Mouse (Mus musculus) adrenal gland, postnatal 4 days (tissue): Measurements from ENCODE around the gene Ano9. TPM values are rescaled to one million over a fixed set of nuclear protein-coding genes. Genes with fewer than 3 reads are reported as not detected.

Experiments
- DNase-seq, 2 experiments: peaks; one replicate each; pipeline ENCODE4 v3.0.0; 2021 to 2022; ENCODE audit warnings: low spot score in 2 of 2, mixed read lengths in 2 of 2
- long read RNA-seq, 2 experiments: library from polyadenylated mRNA; stranded (forward); transcript quantifications; one replicate each; pipeline ENCODE4 v2.0.0; 2021
- total RNA-seq, 2 experiments: library from RNA; stranded (reverse); gene quantifications; 2 replicates each; pipeline ENCODE4 v1.2.3; 2021

Ano9 gene
- total RNA-seq, result 1 to 10 TPM in 1 of 2 experiments, under 1 TPM in 1; 0.65 to 2.2 TPM
- long read RNA-seq, experiment 1, result 0 reads
- long read RNA-seq, experiment 2, partial matches to known transcripts, result 1 of 6 reads
- long read RNA-seq, experiment 2, other reads (novel, unspliced or antisense), result 4 of 6 reads

DNA sequence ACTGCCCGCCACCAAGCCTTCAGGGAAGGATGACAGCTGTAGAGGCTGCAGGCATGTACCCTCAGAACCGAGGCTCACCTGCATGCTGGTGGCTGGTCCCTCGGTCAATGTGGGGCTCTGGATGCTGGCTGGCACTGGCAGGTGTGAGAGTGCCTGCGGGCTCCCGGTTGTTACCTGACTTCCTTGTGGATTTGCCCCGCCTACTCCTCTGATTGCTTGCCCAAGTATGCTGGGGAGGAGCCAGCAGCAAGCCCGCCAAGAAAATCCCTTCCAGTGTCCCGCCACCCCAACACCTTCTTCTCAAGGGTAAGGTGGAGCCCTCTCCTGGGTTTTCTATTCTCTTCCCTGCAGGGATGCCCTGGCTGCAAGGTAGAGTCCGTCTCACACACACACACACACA, at the start of gene Ano9:
TSS of gene Ano9 (minus strand) at position 171 of the 400 bp plus-strand sequence.
- DNase-seq, result no peak

DNA sequence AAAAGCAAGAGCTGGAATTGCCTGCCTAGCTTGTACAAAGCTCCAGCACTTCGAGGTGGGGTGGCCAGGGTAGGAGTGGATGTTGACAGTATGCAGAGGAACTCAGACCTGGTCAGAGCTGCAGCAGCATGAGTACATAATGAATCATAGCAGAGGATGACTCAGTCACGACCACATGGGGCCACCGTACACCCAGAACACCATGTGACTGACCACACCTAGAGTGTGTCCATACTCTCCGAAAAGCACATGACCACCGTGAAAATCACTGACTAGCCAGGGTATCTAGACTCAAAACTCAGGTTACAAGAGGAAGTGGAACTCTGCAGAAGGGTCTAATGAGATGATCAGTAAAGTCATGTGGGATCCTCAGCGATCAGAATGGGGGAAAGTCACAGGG, 47.2 kb upstream of the Ano9 start:
- no peak for DNase-seq

DNA sequence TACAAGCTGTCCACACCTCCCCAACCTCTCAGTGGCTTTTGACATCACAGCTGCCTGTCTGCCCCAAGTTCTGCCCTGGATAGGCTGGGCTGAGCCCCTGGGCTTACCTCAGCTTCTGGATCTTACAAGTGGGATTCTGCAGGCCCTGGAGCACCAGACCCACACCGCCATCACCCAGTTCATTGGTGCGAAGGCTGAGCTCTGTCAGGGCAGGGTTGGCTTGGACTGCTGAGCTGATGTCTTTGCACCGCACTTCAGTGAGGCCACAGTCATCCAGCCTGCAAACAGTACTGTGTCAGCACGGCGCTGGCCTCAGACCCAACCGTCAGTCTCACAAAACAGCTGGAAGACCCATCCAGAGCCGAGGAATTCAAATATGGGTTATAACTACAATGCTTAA, 46.8 kb upstream of the Ano9 start:
- DNase-seq, result no peak

DNA sequence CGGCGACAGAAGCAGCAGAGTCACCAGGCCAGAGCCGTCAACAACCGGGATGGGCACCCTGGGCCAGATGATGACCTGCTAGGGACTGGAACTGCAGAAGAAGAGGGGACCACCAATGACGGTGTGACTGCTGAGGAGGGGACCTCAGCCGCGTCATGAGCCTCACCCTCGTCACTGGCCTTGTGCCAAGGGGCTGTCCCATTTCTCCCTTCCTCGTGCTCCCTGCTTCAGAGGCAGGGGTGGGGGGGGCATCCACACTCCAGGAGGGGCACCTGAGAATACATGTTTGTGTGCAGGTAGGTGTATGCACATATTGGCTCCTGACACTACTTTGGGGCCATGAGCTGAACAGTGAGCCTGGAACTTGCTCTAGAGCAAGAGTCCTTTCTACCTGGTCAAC, 37.8 kb upstream of the Ano9 start:
- no peak for DNase-seq

DNA sequence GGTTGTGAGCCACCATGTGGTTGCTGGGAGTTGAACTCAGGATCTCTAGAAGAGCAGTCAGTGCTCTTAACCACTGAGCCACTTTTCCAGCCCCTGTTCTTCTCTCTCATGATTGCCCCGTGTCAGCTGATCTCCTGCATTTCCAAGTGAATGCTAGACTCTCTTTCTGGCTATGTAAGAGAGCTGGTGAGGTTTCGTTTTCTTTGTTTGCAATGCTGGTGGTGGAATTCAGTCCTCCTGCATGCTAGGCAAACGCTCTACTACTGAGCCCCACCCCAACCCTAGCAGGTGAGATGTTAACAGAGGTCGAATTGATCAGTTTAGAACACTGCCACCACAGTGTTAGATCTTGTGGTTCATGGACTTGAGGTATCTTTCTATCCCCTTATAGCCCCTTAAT, 31.0 kb upstream of the Ano9 start:
- no peak for DNase-seq

DNA sequence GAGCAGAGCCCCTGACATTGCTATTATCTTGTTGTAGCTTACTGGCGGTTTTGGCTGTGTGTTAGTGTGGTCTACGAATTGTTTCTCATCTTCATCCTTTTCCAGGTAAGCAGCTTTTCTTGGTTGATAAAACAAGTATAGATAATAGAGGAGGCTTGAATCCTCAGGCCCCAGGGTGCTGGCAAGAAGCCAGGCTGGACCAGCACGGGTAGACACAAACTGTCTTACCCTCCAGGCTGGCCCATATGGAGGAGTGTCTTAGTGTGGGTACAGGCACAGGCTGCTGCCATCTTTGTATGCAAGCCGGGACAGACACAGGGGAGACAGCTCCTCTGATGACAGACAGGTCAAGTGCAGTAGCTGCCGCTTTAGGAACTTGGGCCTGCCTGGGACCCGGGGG, 29.4 kb upstream of the Ano9 start:
- no peak for DNase-seq

DNA sequence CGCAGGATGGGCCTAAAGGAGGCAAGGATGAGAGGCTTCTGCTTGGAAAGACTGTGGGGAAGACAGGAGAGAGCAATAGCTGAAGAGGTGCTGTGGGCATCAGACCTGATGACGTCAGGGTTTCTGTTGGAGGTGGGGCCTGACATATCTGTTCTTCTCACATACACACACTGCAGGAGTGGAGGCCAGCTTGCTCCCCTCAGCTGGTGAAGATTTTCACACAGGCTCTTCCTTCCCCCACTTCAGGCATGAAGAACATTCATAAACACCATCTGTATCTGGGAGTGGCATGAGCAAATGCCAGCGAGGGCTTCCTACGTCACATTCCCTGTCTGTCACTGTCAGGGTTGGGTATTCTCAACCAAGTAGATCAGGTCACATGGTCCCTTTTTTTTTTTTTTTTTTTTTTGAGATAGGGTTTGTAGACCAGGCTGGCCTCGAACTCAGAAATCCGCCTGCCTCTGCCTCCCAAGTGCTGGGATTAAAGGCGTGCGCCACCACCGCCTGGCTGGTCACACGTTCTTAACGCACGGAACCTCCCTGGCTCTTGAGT, 28.5 kb upstream of the Ano9 start:
- no peak for DNase-seq

DNA sequence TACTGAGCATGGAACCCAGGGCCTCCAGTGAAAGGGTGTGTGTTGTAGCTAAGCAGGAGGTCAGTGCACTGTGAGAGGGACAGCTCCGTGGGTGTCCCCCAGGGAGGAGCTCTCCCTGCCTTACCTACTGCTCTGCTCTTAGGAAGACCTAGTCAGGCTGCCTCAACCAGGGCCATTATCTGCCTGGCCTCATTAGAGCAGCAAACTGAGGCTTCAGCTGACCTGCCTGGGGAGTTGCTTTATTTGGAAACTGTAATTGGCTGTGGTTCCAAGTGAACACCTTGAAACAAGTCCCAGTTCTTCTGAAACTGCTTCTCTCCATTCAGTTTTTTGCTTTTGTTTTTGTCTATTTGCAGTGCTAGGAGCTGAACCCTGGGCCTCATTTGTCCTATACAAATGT, 27.8 kb upstream of the Ano9 start:
- no peak for DNase-seq

DNA sequence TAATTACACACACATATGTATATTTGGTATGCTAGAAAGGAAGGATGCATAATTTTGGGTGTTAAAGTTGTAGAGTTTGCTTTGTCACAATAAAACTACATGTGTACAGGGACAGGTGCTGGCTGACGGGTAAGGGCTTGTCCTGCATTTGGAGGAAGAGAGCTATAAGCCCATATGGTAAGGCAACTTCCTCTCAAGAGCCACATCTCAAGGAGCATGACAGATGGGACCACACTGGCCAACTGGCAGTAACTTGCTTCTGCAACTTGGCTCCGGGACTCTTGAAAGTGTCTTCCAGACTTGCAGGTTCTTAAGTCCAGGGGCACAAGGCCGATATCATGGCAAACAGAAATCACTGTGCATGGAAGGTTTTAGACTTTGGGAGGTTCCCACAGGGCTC, 27.0 kb upstream of the Ano9 start:
- DNase-seq, result no peak

DNA sequence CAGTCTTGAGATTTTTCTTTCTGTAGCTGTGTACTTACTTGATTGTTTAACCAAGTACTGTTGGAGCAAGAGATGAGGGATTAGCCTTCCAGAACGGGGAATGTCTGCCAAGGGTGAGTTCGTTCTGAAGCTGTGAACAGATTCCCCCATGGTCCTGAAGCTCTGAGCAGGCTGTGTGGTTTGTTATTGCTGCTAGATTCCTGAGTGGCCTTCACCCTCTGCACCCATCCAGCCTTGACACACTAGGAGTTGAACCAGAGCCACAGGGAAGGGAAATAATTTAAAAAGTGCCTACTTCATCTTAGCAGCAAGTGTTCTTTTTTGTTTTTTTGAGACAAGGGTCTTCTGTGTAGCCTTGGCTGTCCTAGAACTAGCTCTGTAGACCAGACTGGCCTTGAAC, 26.3 kb upstream of the Ano9 start:
- no peak for DNase-seq

DNA sequence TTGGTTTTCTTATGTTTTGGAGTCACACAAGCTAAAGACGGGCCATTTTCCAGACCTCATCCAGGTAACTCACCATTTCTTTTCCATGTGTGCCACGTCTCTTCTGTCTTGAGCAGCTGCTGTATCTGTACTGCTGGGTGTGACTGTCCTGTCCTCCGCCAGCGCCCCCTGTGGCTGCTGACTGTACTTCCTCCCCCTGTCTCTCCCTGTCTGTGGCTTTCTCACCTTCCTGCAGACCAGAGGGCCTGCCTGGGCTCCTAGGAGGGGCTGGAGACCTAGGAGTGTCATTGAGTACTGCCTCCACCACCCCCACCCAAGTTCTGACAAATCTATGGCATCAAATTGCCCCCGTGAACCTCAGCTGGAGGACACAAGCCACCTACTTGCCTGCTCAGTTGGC, 25.5 kb upstream of the Ano9 start:
- peak in 1 of 2 experiments; percentile 40 for DNase-seq

DNA sequence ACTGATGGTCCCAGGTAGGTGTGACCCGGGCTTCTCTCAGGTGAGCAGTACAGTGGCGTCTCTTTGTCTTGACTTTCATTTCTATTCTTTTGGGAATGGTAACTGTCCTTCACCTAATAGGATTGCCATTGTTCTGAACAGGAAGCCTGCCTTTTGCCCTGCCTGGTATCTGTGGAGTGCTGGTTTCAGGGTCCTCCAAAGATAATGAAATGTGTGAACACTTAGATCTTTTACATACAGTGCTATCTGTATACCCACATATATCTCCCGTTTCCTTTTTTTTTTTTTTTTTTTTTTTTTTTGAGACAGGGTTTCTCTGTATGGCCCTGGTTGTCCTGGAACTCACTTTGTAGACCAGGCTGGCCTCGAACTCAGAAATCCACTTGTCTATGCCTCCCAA, 23.7 kb upstream of the Ano9 start:
- DNase-seq, result no peak

DNA sequence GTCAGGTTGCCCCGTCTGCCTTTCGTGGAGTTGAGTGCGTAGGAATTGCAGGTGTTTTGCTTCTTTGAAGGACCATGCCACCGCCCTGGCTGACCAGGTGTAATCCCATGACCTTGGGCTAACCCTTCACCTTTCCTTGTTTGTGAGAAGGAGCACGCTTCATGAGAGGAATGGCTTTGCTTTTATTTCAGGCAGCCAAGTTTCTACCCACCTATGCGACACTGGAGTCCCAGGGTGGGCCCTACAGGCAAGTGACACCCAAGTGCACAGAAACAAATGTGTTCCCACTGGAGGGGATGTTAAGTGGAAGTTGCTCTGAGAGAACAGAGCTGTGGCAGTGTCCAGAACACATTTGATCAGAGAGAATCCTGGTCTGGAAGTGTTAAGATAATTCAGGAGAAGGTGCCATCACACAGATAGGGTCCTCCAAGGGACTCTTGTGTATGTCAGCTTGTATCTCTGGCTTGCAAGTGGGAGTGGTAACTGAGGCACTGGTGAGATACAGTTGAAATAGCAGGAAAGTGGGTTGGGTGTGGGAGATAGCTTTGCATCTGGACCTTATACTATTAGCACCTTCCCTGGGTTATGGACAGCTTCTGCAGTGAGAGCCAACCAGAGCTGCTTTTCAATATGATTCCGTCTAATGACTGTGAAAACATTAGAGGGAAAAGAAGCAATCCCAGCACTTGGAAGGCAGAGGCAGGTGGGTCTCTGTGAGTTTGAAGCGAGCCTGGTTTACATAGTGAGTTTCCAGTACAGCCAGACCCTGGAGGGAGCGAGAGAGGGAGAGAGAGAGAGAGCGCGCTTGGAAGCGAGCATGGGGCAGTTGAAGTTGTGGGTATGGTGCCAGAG, 14.5 kb upstream of the Ano9 start:
- DNase-seq, result no peak

DNA sequence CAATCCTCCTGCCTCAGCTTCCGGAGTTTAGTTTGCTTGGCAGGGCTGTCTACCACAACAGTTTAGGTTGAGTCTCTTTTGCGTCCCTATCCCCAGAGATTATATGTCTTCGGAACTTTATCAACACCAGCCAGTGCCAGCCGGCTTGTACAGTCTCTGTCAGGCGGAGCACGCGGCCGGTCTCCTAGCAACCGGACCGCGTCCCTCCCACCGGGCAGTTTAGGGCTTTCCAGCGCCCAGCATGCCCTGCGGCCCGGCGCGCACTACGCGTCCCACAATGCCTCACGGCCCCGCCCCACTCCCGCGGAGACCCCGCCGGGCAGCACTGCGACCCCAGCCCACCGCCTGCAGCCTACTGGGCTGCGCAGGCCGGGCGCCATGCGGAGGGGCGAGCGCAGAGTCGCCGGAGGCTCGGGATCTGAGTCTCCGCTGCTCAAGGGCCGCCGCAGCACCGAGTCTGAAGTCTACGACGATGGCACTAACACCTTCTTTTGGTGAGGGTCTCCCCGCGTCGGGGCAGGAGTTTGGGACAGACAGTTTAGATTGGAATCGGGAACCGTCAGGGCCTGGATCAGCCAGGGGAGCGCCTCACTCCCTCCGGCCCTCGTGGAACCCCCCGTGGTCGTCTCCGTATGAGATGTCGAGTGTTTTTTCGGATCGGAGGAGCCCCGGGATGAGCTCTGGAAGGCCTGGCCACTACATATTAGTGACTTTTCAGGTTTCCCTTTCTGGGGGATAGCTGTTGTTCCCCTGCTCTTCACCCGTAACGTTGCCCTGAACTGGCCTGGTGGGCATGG, 13.6 kb upstream of the Ano9 start:
- peak; percentile 63 to 79 for DNase-seq

DNA sequence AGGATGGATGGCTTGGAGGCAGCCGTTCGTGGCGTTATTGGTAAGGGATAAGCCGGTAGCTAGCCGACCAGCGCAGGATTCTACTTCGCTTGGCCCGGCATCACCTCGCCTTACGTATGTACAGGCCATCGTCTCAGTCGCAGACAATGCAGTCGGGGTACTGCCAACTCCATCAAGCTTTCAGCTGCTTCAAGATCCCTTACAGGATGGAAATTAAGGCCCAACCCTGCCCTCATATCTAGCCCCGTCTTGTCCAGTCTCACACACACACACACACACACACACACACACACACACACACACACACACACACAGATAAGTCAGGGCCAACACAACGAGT, 5.9 kb upstream of the Ano9 start:
- no peak for DNase-seq

DNA sequence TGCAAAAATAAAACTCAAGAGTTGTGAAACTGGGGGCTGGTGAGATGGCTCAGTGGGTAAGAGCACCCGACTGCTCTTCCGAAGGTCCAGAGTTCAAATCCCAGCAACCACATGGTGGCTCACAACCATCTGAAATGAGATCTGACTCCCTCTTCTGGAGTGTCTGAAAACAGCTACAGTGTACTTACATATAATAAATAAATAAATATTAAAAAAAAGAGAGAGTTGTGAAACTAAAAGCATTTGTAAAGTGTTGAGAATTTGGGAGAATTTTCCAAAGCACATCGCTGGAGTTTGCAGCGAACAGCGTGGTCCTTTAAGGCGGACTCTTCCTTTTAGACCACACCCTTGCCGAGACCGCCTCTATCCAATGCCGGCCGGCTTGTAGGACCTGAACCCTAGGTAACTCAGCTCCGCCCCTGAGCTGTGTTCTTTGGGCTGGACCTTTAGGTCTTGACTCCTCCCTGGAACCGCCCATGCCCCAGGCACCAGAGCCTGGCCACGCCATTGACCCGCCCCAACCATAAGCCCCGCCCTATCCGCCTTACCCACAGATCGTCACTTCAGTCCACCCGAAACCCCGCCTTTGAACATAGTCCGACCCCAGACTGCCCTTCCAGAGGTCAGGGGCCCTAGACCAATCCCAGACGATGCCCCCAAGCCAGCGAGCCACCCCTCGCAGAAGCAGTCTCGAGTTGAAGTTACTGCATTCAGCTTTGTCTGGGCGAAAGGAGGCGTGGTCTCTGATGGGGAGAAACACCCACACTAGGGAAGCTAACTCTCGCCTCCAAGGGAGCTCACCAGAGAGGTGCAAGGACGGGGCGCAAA, 5.3 kb upstream of the Ano9 start:
- peak; percentile 76 to 85 for DNase-seq

DNA sequence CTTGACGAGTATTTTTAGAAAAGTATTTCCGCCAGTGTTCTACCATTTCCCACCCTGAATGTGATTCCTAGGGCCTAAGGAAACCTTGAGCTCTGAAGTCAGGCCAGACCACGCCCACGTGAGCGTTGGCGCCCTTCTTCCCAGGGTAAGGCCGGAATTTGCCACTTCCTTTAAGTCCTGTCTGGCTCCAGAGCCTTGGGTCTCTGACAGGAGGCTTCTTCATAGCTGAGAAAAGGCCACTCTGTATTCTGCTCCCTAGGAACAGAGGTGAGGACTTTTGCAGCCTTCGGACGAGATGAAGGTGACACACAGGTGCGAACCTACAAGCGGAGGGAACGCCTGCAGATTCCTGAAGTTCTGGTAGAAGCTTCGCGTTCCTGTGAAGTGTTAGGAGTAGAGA, 4.6 kb upstream of the Ano9 start, which contains the start of gene Ptdss2:
TSS of gene Ptdss2 (plus strand) at position 138 of the 400 bp plus-strand sequence.
- DNase-seq, result no peak

DNA sequence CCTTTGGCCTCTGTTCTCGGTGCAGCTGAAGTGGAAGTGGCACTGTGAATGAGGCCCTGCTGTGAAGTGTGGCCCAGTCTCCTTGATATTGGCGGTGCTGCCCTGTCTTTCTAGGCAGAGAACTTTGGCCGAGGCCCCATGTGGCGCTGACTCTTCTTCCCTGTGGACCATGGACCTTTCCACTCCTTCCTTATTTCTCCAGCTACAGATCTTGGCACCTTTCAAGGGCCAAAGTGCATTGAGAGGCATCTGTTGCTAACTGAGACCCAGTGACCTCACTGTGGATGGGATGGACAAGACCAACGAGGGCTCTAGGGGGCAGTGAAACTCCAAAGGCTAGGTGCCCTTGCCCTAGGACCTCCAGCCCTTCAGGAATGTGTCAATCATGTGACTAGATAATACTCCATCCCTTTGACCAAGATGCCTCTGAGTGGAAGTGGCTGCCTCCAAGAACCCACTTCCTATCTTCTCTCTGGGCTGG, 3.5 kb upstream of the Ano9 start:
- DNase-seq, result no peak

DNA sequence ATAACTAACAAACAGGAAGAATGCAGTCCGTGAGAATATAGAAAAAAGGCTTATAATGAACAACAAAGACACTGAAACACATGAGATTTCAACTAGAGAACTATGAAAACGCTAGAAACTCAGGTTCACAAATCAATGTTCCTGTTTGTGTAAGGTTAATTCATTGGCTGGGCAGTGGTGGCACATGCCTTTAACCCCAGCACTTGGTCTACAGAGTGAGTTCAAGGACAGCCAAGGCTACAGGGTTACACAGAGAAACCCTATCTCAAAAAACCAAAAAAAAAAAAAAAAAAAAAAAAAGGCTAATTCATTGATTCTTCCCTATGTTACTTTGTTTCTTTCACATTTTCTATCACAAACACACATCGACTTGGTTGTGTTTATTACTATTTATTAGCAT, 3.0 kb upstream of the Ano9 start:
- DNase-seq, result no peak

DNA sequence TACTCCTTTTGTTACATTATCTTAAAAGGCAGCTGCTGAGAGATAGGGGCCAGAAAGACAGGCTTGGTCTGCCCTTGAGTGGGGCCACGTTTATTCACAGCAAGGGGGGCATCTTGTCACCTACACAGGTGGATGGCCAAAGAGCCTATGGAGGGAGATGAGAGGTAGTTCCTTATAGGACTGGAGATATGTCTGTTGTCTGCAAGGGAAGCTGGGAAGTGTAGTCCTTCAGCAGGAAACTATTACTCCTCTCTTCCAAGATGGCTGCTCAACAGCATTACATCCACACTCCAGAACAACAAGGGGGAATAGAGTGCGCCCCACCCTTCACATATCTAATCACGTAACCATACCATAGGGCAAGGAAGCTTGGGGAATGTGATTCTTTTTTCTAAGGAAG, 1.9 kb upstream of the Ano9 start:
- no peak for DNase-seq

DNA sequence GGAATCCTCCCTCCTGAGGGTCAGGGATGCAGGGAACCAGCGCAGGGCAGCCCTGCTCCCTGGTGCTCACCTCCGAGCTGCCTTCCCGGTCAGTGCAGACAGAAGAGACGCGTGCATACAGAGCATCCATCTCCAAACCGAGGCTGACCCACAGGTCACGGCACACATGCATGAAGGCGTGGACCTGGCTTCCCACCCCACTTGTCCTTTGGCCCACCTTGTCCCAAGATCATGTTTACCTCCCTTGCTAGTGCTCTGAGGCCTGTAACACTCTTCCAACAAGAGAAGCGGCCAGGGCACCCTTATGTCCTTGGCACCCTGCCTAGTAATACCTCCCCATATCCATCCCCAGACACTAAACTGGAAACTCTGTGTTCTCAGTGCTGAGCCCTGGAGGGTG, 1.7 kb downstream of the Ano9 start:
- DNase-seq, result no peak
